Mouse (Mus musculus) kidney, postnatal 36 days (tissue): ENCODE measurements around the gene Gpx3.
"Not testable (repeated sequence)": the region's sequence is repeated elsewhere in the genome, so short reads cannot be mapped to it uniquely, and the experiment has no call there.

Source experiments
- DNase-seq, 2 experiments: peaks; one replicate each; pipeline ENCODE4 v3.0.0; 2021 to 2022; ENCODE audit warnings: mixed read lengths in 2 of 2

Gpx3 gene

GRCm38 (mm10) chr11:54902333-54903323, at the start of gene Gpx3:
Gpx3 (plus strand) TSS chr11:54902453.
- peak; percentile 89 to 94 for DNase-seq

- DNase-seq = not testable (repeated sequence)
Observed at GRCm38 (mm10) chr11:54858880-54859279, 43.4 kb upstream of the Gpx3 start.

- DNase-seq = peak in 1 of 2 experiments; percentile 39
Observed at GRCm38 (mm10) chr11:54859322-54860165, 42.7 kb upstream of the Gpx3 start.

- peak; percentile 97 to 99 for DNase-seq
Observed at GRCm38 (mm10) chr11:54860256-54861038, 41.8 kb upstream of the Gpx3 start, which contains the start of gene Lyrm7. Lyrm7 (minus strand) TSS chr11:54860916.

- no peak for DNase-seq
Observed at GRCm38 (mm10) chr11:54861471-54862420, 40.5 kb upstream of the Gpx3 start.

- peak; percentile 49 to 78 for DNase-seq
Observed at GRCm38 (mm10) chr11:54862621-54863520, 39.4 kb upstream of the Gpx3 start.

- no peak for DNase-seq
Observed at GRCm38 (mm10) chr11:54865330-54866085, 36.7 kb upstream of the Gpx3 start.

GRCm38 (mm10) chr11:54866119-54867048, 35.9 kb upstream of the Gpx3 start, which contains the start of gene Hint1:
Hint1 (plus strand) TSS chr11:54866383.
- DNase-seq = peak; percentile 91 to 94

GRCm38 (mm10) chr11:54867049-54867385, 35.2 kb upstream of the Gpx3 start:
- DNase-seq = peak; percentile 78 to 80

- DNase-seq = peak in 1 of 2 experiments; percentile 43
Observed at GRCm38 (mm10) chr11:54867903-54868434, 34.3 kb upstream of the Gpx3 start.

- no peak for DNase-seq
Observed at GRCm38 (mm10) chr11:54868445-54868844, 33.8 kb upstream of the Gpx3 start.

GRCm38 (mm10) chr11:54869318-54869717, 32.9 kb upstream of the Gpx3 start:
- DNase-seq = no peak

GRCm38 (mm10) chr11:54871831-54872537, 30.3 kb upstream of the Gpx3 start:
- no peak for DNase-seq

GRCm38 (mm10) chr11:54876031-54876430, 26.2 kb upstream of the Gpx3 start:
- no peak for DNase-seq

GRCm38 (mm10) chr11:54878893-54879292, 23.4 kb upstream of the Gpx3 start:
- no peak for DNase-seq

- peak; percentile 72 to 88 for DNase-seq
Observed at GRCm38 (mm10) chr11:54879434-54879833, 22.8 kb upstream of the Gpx3 start.

- DNase-seq = no peak
Observed at GRCm38 (mm10) chr11:54879922-54880321, 22.3 kb upstream of the Gpx3 start.
